Mouse (Mus musculus) ZHBTc4 (cell line): ENCODE results near the gene Edc3.

Experiments
- DNase-seq: peaks from one replicate; pipeline ENCODE4 v3.0.0-alpha.2; 2011; ENCODE audit warnings: low read depth, low spot score

Edc3 gene

GRCm38 (mm10) chr9:57760416-57761146 lies 52.2 kb downstream of the Edc3 start:
- no peak for DNase-seq

- no peak for DNase-seq
Observed at GRCm38 (mm10) chr9:57761563-57762551, 53.5 kb downstream of the Edc3 start.

- peak; percentile 56 for DNase-seq
Observed at GRCm38 (mm10) chr9:57762563-57762991, 54.2 kb downstream of the Edc3 start.

- DNase-seq: no peak
Observed at GRCm38 (mm10) chr9:57764147-57764973, 56.0 kb downstream of the Edc3 start.

GRCm38 (mm10) chr9:57764974-57765363 lies 56.6 kb downstream of the Edc3 start:
- DNase-seq: peak; percentile 94

GRCm38 (mm10) chr9:57765364-57766351 lies 57.3 kb downstream of the Edc3 start, which contains the start of gene Clk3:
TSS of gene Clk3 (minus strand) at chr9:57765860.
- DNase-seq: peak; percentile 82

- no peak for DNase-seq
Observed at GRCm38 (mm10) chr9:57766431-57766830, 58.1 kb downstream of the Edc3 start.

GRCm38 (mm10) chr9:57767231-57767630 lies 58.9 kb downstream of the Edc3 start:
- no peak for DNase-seq

- DNase-seq: no peak
Observed at GRCm38 (mm10) chr9:57769539-57770069, 61.3 kb downstream of the Edc3 start.

- no peak for DNase-seq
Observed at GRCm38 (mm10) chr9:57770214-57770613, 61.9 kb downstream of the Edc3 start.

GRCm38 (mm10) chr9:57770836-57771235 lies 62.5 kb downstream of the Edc3 start:
- DNase-seq: no peak

GRCm38 (mm10) chr9:57773754-57774153 lies 65.4 kb downstream of the Edc3 start:
- DNase-seq: no peak

GRCm38 (mm10) chr9:57774168-57774567 lies 65.8 kb downstream of the Edc3 start:
- peak; percentile 47 for DNase-seq

GRCm38 (mm10) chr9:57775026-57775425 lies 66.7 kb downstream of the Edc3 start:
- no peak for DNase-seq

GRCm38 (mm10) chr9:57775736-57776135 lies 67.4 kb downstream of the Edc3 start:
- DNase-seq: no peak

GRCm38 (mm10) chr9:57782656-57783055 lies 74.3 kb downstream of the Edc3 start:
- DNase-seq: no peak

- no peak for DNase-seq
Observed at GRCm38 (mm10) chr9:57789733-57790132, 81.4 kb downstream of the Edc3 start.

- no peak for DNase-seq
Observed at GRCm38 (mm10) chr9:57797456-57797855, 89.1 kb downstream of the Edc3 start.

- peak; percentile 45 for DNase-seq
Observed at GRCm38 (mm10) chr9:57798725-57799253, 90.4 kb downstream of the Edc3 start.
